Mouse (Mus musculus) frontal cortex, postnatal 36 days (tissue): Measurements from ENCODE around the gene Rad51ap1.
A peak's percentile ranks its signal among the peaks of the same experiment; 100 is the strongest.

ENCODE experiments used
- DNase-seq, 2 experiments: peaks; one replicate each; pipeline ENCODE4 v3.0.0; 2022; ENCODE audit warnings: low spot score in 2 of 2

Rad51ap1 gene

GRCm38 (mm10) chr6:126939487-126940171 lies at the start of gene Rad51ap1, which contains the start of gene D6Wsu163e:
Rad51ap1 (minus strand) TSS chr6:126939587.
D6Wsu163e (plus strand) TSS chr6:126939962.
- DNase-seq, result peak; percentile 96 to 97

DNA sequence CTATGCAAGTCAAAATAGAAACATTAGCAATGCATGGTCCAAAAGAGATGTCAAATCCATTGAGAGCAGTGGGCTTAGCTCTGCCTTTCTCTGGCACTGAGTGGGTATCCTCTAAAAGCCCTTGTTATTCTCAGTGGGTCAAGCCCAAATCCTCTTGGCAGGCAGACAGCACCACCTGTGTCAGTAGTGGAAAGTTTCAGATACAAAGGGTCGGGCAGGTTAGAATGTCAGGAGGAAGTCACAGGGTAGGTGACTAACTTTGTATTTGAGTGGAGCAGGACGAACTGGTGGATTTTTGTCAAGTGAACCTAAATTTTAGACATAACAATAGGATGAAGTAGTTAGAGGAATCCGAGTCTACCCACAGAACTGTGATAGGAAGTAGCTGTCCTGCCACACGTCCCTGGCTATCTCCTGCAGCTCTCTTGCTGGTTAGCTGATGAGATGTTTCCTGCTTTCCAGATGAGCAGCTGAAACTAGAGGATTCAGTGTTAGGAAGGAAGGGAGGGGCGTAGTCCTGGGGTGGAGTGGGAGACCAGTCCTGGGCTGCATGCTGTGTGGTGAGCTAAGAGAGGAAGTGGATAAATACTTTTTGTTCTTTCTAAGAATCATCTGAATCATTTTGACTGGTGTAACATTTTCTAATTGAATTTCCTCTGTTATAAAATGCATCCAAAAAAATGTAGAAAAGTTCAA lies 42.3 kb upstream of the Rad51ap1 start:
- DNase-seq, result no peak

- DNase-seq, result peak in 1 of 2 experiments; percentile 13
These were observed 27.0 kb upstream of the Rad51ap1 start for GRCm38 (mm10) chr6:126966241-126967026.

DNA sequence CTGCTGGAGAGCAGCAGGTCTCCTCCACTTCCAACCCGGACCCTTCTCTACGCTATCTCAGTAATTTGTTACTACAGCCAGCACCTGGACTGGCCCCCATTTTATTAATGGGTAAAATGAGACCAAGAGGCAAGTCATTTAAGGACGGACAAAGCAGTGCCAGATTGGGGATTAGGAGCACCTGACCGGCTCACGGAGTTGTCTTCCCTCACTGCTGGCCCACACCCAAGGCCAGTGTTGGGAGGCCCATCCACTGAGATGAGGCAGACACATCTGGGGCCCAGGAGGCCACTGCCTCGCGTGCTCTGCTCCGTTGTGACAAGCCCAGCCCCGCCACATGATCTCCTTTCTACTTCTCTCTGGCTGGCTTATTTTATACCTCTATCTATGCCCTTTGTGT lies 24.0 kb upstream of the Rad51ap1 start:
- no peak for DNase-seq

- DNase-seq, result no peak
These were observed 23.3 kb upstream of the Rad51ap1 start for GRCm38 (mm10) chr6:126962709-126963108.

DNA sequence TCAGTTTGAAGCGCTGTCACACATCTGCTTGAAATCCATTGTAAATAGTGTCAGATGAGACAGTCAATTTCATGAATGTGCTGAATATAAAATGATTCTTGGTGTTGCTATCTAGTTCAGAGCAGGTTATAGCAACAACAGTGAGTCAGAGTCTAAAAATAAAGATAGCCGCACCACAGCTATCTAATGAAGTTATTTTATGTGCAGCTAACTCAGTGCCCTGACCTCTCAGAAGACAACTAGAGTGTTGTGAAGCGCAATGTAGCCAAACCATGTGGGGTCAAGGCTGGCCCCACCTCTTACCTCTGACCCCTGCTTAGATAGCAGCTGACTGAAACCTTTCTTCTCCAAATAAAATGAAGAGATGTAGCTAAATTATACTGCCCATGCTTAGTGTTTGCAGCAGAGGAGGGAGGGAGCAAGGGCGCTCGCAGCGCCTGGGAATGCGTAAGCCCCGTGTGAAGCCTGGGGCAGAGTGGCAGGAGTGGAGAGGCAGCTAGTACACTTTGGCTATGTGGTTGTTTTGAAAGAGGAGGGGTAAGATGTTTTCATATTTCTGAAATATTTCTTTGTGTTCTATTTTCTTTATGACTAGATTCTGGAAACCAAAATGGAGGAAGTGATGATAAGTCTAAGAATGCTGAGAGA lies 22.1 kb upstream of the Rad51ap1 start:
- DNase-seq, result no peak

- peak; percentile 67 to 76 for DNase-seq
These were observed 16.3 kb upstream of the Rad51ap1 start for GRCm38 (mm10) chr6:126955734-126956133.

DNA sequence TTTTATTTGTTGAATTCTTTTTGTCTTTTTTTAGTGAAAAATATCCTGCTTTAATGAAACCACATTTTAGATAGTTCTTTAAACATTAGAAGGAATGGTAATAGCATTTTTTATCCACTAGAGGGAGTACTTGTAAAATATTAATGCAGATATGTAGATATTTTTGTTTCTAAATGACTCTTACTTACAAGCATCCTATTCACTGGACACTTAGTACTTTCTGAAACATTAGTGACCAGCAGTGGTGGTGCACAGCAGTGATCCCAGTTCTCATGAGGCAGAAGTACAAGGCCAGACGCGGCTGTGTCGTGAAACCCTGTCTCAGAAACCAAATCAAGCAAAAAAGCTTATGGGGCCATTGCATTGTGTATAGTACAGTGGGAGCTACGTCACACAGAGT lies 8.9 kb upstream of the Rad51ap1 start:
- DNase-seq, result no peak

GRCm38 (mm10) chr6:126940451-126940850 lies 1.1 kb upstream of the Rad51ap1 start:
- DNase-seq, result no peak

DNA sequence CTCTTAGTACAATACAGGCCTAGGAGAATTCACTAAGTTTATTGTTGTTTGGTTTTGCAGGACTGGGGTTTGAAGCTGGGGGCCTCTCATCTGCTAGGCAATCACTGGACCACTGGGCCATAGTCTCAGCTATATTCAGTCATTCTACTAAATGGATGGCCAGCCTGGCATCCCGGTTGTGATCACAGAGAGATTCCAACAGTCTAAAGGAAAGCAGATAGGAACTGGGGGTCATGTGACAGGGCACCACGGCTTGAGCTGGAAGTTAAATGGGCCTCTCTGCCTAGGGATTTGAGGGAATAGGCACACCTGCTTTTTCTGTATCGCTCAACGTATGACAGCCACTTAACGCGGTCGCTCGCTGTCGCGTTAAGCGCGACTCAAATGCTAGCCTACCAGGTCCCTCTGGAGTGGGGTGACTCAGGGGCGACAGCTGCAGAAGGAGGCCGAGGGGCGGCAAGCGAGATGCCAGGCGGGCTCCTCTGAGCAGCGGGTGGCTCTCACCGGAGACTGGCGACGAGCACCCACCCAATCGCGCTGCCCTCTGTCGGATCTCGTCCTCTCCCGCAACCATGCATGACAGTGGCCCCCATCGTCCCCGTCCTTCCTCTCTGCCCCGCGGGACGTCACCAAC lies 417 bp downstream of the Rad51ap1 start:
- no peak for DNase-seq

- no peak for DNase-seq
These were observed 1.3 kb downstream of the Rad51ap1 start for GRCm38 (mm10) chr6:126938047-126938446.

DNA sequence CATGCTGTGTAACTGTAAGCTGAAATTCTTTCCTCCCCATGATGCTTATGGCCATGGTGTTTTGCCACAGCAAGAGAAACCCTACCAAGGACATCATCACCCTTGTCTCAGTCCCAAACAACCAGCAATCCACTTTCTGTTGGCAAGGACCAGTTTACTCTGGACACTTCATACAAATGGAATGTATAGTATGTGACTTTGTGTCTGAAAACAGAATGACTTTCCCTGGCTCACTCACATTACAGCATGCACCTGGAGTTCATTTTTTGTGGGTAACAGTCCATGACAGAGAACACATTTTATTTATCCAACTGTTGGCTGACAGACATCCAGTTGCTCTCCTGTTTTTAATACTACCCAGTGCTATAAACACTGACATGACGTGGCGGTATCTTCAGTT lies 6.5 kb downstream of the Rad51ap1 start:
- DNase-seq, result no peak

- DNase-seq, result peak in 1 of 2 experiments; percentile 8
These were observed 18.1 kb downstream of the Rad51ap1 start, which contains the start of gene Dyrk4 for GRCm38 (mm10) chr6:126921111-126921881. Dyrk4 (minus strand) TSS chr6:126921839.

DNA sequence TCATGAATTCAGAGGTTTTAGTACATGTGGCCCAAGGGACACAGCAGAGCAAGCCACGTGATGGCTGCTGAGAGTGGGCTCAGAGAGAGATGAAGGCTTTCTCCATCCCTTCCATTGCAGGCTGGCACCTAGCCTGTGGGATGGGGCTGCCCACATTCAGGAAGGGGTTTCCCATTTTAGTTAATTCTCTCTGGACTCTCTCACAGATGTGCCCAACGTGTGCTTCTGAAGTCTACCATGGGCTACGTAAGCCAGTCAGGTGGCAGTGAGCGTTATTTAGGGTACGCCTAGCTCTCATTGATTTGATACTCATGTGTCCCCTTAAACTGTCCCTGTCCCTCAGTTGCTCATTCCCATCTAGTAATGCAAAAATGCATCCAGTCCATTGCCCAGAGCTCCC lies 24.5 kb downstream of the Rad51ap1 start:
- DNase-seq, result no peak

GRCm38 (mm10) chr6:126910727-126911126 lies 28.7 kb downstream of the Rad51ap1 start:
- no peak for DNase-seq

DNA sequence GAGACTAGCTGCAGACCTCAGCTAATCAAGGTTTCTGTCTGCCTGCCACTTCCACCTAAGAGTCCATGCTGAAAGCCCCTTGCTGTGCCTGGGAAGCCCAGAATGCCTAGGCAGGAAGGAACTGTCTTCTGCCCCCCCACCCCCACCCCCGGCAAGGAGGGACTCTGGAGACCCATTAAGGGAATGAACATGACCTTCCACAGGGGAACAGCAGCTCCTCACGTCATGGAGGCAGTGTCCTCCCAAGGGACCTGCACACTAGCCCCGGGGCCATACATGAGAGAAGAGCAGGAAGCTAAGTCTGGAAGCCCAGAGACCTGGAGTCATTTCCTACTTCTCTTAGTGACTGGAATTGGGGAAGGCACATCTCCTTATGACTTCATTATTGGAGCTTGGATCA lies 31.5 kb downstream of the Rad51ap1 start:
- DNase-seq, result no peak

GRCm38 (mm10) chr6:126907378-126907777 lies 32.0 kb downstream of the Rad51ap1 start:
- no peak for DNase-seq

GRCm38 (mm10) chr6:126877118-126877517 lies 62.3 kb downstream of the Rad51ap1 start:
- DNase-seq, result no peak
